Mouse (Mus musculus): ENCODE measurements around the gene Bok.

Gene Bok

DNA sequence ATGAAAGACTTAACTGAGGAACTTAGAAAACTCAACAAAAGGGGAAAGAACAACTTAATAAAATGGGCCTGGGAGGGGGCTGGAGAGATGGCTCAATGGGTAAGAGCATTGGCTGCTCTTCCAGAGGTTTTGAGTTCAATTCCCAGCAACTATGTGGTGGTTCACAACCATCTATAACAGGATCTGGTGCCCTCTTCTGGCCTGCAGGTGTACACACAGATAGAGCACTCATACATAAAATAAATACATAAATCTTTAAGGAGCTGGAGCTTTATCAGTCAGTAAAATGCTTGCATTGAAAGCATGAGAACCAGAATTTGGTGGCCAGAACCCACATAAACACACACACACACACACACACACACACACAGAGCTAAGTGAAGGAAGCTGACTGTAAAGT lies 57.5 kb downstream of the Bok start:
- DNase-seq (ENCODE audit: low read depth, low spot score) = no peak
